Mouse (Mus musculus): Measurements from ENCODE around the gene Fbl.
"Not testable (repeated sequence)": the region's sequence is repeated elsewhere in the genome, so short reads cannot be mapped to it uniquely, and the experiment has no call there.

Gene Fbl

GRCm38 (mm10) chr7:28169489-28170422, at the start of gene Fbl:
Fbl (plus strand) TSS chr7:28169710.
- DNase-seq, result peak; percentile 87

DNA sequence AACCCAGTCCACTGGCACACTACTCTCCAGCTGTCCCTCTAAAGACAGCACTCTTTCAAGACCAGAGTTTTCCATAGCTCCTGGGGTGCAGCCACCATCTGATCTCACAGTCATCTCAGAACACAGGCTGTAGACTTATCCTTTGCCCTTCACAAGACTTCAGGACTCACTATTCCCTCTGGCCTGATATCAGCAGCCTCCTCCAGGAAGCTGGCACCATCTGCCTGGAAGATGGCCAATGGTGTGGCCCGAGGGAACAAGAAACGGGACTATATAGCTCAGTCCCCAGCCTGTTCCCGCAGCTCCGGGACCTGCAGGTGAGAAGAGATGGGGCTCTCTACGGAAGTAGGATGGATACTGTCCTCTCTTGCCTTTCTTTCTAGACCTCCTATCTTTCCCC, 40.3 kb upstream of the Fbl start, which contains the start of gene 9530053A07Rik:
Gene 9530053A07Rik, plus strand, starts transcription at position 301 of the 400 bp plus-strand sequence.
- DNase-seq, result no peak

GRCm38 (mm10) chr7:28137613-28138012, 31.9 kb upstream of the Fbl start:
- DNase-seq, result peak; percentile 55

GRCm38 (mm10) chr7:28148263-28148662, 21.2 kb upstream of the Fbl start:
- DNase-seq, result peak; percentile 68

- DNase-seq, result no peak
These were observed 19.7 kb upstream of the Fbl start for GRCm38 (mm10) chr7:28149841-28150240.

- DNase-seq, result peak; percentile 66
These were observed 17.8 kb upstream of the Fbl start for GRCm38 (mm10) chr7:28151584-28152221.

DNA sequence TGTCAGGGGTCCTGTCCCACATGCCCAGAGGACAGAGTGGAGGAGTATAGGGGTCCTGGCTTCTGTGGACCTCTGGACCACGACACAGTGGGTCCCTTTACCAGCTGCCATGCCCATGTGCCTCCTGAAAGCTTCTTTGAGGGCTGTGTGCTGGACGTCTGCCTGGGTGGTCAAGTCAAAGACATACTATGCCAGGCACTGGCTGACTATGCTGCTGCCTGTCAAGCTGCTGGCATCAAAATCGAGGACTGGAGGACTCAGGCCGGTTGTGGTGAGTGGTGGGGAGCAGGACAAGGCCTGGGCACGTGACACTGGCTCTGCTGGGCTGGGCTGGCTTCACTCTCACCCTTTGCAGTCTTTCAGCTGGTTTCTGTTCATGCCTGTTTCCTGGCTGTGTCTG, 15.9 kb upstream of the Fbl start:
- not testable (repeated sequence) for DNase-seq

DNA sequence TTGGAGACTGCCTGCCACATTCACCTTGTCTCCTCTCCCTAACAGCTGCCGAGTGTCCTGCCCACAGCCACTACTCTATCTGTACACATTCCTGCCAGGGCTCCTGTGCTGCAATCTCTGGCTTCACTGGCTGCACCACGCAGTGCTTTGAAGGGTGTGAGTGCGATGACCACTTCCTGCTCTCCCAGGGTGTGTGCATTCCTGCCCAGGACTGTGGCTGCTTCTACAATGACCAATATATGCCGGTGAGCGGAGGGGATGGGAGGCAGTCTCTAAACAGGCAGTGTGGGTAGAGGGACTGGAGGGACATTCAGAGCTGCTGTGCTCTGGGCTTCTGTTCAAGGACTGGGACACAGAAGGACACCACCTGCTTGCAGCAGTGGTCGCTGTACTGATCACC, 10.2 kb upstream of the Fbl start:
- DNase-seq, result no peak

DNA sequence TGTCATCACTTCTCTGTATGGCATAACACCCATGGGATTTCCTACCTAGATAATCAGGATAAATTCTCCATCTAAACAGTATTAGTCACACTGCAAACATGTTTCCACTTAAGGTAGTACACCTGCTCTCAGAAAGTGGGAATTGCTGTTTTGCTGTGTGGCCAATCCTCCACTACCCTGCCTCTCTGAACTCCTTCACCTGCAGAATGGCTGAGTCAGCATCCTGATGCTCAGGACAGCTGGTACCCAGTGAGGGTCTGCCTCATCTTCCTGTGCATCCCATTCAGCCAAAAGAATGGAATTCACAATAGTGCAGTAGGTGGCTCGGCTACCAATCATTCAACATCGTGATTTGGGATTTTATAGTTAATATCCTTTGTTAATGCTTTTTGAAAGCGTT, 9.6 kb upstream of the Fbl start:
- no peak for DNase-seq

GRCm38 (mm10) chr7:28161163-28161749, 8.3 kb upstream of the Fbl start:
- no peak for DNase-seq

GRCm38 (mm10) chr7:28165406-28165805, 4.1 kb upstream of the Fbl start:
- DNase-seq, result no peak

DNA sequence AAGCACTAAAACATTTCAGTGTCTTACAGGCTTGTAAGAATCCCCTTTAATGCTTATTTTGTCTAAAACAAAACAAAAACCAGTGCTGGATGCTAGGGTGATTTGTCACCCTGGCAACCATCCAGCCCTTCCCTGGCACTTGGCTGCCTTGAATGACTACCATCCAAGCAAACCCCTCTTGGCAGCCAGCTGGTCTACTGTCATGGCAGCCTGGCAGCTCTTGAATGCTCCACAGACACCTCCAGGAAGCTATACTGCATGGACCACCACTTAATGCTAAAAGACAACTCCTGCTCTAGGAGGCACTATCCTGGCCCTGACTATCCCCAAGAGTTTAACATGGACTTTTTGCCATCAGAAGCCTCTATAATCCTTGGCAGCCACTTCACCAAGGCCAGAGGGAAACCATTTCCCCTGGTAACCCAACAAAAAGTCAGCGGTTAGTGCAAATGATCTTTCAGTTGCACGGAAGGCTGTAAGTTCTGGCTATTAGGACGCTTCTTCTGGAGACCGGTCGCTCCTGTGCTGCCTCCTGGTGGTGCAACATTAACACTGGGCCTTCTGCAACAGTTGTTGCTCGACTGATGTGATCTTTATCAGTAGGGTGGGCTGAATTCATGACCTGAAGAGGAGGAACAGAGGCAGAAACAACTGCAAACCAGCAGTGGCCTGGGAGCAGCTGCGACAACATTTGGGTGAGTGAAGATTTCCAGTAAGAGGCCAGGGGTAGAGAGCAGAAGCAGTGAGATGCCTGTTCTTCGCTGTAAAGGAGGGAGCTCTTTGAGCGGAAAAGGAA, 992 bp upstream of the Fbl start:
- peak; percentile 79 for DNase-seq

DNA sequence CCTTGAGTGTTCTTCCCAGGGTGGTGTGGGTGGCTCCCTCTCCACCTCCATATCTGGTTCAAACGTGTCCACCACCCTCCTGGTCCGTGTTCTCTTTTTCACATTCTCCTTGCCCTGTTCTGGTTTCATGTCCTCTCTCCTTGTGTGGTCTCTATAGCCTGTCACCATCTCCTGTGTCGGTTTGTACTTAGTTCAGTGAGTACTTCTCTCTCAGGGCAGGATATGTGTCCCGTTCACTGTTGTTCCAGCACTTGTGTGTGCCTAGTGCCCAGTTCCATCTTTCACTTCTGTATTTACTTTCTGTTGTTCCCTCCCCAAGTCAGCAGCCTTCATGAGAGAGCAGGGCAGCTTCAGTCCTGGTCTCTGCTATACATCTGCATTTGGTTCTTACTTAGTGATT, 5.8 kb downstream of the Fbl start:
- no peak for DNase-seq

GRCm38 (mm10) chr7:28179228-28179627, 9.7 kb downstream of the Fbl start, which contains the start of gene Dyrk1b:
Dyrk1b (plus strand) TSS chr7:28179469.
- DNase-seq, result peak; percentile 98

- DNase-seq, result peak; percentile 86
These were observed 10.3 kb downstream of the Fbl start for GRCm38 (mm10) chr7:28179741-28180377.

DNA sequence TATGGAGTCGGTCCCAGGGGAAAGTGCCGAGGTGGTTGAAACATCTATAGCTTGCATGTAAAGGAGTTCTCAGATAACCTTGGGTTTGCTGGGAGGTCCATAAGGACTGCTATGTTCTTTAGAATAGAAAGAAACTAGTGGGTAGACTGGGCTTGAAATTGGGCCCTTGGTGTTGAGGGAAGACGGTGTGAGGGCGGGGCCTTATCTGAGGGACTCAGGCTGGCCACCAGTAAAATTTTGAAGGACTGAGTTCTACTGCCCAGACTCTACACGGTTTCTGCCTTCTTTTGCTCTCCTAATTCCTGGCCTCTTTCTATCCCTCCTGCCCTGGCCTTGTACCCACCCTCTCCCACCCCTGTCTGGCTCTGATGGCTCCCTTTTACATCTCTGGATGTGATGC, 11.4 kb downstream of the Fbl start:
- DNase-seq, result no peak

DNA sequence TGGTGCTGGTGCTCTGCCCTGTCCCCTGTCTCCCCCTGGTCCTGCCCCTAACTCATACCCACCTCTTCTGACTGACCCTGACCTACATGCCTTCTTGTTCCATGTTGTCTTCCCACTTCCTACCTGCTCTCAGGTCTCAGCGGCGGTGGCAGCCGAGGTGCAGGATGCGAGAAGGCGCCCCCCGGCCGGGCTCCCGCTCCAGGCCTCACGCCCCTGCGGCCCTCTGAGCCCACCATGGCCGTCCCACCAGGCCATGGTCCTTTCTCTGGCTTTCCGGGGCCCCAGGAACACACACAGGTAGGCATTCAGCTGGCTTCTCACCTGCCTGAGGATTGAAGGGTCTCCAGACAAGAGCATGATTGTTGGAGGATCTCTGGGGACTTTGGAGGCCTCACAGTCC, 11.9 kb downstream of the Fbl start:
- no peak for DNase-seq

GRCm38 (mm10) chr7:28182320-28182719, 12.8 kb downstream of the Fbl start:
- no peak for DNase-seq

GRCm38 (mm10) chr7:28185884-28186283, 16.4 kb downstream of the Fbl start:
- no peak for DNase-seq

- no peak for DNase-seq
These were observed 17.1 kb downstream of the Fbl start for GRCm38 (mm10) chr7:28186631-28187030.

DNA sequence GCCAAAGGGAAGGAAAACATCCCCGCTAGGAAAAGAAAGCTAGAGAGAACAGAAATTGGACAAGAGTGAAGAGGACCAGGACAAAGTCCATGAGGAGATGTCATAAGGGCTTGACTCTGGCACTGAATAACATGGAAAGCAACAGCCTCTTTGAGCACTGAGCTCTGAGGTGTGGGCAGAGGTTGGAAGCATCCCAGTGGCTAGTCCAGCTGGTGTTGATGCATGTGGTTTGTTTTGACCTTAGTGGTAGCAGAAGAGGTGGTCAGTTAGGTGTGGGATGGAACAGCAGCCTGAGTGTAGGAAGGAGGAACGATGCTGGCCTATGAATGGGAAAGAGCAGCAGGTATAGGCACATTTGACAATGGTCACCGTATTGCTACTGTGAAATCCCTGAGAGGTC, 22.0 kb downstream of the Fbl start:
- no peak for DNase-seq

- DNase-seq, result no peak
These were observed 22.4 kb downstream of the Fbl start for GRCm38 (mm10) chr7:28191903-28192302.
